Mouse (Mus musculus) bone marrow macrophage, adult 2 months (primary cell): ENCODE results near the gene Fam207a. TPM values are rescaled to one million over a fixed set of nuclear protein-coding genes. Genes with fewer than 3 reads are reported as not detected.

ENCODE experiments used
- H3K27ac ChIP-seq: 2 replicates; pipeline ENCODE4 v1.5.1; 2012; ENCODE audit warnings: low read depth, low read length; ENCODE audit not compliant: insufficient read depth
- H3K4me1 ChIP-seq: 2 replicates; pipeline ENCODE4 v1.6.1; 2012; ENCODE audit warnings: low read length; ENCODE audit not compliant: control insufficient read depth, insufficient read depth
- H3K4me3 ChIP-seq: 2 replicates; pipeline ENCODE4 v1.5.1; 2012; ENCODE audit warnings: mild to moderate bottlenecking, low read length, moderate library complexity; ENCODE audit not compliant: insufficient read depth
- CTCF ChIP-seq: IDR thresholded peaks from 2 replicates; pipeline ENCODE4 v1.5.1; 2012; ENCODE audit warnings: low read depth, mild to moderate bottlenecking, low read length, moderate library complexity
- POLR2A ChIP-seq: IDR thresholded peaks from 2 replicates; pipeline ENCODE4 v1.6.1; 2012; ENCODE audit warnings: mild to moderate bottlenecking, low read depth, low read length, borderline replicate concordance
- polyA plus RNA-seq: library from polyadenylated mRNA; stranded (reverse); fragments of >200 nt; gene quantifications from 2 replicates; pipeline ENCODE4 v1.2.4, GENCODE M21; 2012; ENCODE audit not compliant: missing spikeins, insufficient read depth, insufficient read length

The Fam207a gene
- polyA plus RNA-seq, 1 experiment = 22.8 TPM

DNA sequence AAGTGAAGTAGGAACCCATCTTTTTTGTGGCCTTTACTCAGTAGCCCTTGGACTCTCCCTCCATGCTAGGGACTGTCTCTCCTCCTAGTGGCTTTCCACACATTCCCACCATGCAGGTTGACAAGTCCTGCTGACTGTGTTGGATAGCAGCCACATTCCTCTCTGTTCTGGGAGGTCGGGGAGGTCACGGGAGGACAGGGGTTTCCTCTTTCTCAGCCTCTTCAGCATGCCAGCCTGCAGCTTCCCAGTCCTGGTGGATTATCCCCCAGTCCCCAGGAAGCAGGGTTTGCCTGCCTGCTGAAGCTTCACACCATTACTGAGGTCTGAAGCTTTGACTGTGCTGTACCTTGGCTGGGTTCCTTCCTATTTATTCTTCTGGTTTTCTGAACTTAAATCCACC is 67.8 kb downstream of the Fam207a start:
- Histone ChIP-seq H3K4me3 (no peak overlapping the region), H3K4me1 (peaks cover 8% of the 10 kb centered on the region; the same call in 1 of the 2 replicates), H3K27ac (no peak overlapping the region)
- no peak for TF ChIP-seq POLR2A
- no peak for TF ChIP-seq CTCF

DNA sequence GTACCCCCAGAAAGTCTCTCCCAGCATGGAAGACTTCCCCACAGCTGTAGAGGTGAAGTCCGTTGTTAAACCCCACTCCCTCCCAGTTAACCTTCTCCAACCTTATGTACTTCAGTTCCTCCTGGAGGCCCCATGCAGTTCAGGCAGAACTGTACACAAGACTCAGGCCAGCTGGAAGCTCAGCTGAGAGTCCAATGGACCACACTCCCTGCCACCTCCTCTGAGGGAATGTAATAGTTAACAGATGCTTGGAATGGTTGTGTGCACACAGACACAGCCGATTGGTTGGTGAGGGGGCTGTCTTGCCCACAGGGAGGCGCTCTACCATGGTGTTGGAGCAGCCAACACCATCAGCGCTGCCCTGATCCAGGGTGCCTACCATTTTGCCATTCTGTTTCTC is 73.3 kb downstream of the Fam207a start:
- 0 out of 2 replicates have a peak, but pooled peaks cover 3% of the 10 kb centered on the region for H3K4me1 ChIP-seq
- no peak overlapping the region for H3K27ac ChIP-seq
- no peak overlapping the region for H3K4me3 ChIP-seq
- no peak for TF ChIP-seq POLR2A
- no peak for TF ChIP-seq CTCF

DNA sequence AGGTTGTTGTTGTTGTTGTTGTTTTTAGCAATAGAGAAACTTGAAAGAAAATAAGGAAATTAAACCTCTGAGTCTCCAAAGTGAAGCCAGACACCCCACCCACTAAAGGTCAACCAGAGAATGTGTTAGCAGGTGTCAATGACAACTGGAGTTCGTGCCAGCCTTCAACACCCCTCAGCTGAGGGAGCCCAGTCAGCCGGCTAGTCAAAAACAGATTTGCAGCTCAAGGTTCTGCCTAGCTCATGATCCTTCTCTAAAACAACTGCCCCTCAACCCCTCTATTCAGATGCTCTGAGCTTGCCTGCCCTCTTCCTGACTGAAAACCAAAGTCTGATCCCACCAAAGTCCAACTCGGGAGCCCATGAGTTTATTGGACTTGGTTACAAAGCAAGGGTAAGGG is 73.8 kb downstream of the Fam207a start:
- Histone ChIP-seq H3K4me1 (0 out of 2 replicates have a peak, but pooled peaks cover 3% of the 10 kb centered on the region), H3K4me3 (no peak overlapping the region), H3K27ac (no peak overlapping the region)
- TF ChIP-seq POLR2A = no peak
- TF ChIP-seq CTCF = no peak

DNA sequence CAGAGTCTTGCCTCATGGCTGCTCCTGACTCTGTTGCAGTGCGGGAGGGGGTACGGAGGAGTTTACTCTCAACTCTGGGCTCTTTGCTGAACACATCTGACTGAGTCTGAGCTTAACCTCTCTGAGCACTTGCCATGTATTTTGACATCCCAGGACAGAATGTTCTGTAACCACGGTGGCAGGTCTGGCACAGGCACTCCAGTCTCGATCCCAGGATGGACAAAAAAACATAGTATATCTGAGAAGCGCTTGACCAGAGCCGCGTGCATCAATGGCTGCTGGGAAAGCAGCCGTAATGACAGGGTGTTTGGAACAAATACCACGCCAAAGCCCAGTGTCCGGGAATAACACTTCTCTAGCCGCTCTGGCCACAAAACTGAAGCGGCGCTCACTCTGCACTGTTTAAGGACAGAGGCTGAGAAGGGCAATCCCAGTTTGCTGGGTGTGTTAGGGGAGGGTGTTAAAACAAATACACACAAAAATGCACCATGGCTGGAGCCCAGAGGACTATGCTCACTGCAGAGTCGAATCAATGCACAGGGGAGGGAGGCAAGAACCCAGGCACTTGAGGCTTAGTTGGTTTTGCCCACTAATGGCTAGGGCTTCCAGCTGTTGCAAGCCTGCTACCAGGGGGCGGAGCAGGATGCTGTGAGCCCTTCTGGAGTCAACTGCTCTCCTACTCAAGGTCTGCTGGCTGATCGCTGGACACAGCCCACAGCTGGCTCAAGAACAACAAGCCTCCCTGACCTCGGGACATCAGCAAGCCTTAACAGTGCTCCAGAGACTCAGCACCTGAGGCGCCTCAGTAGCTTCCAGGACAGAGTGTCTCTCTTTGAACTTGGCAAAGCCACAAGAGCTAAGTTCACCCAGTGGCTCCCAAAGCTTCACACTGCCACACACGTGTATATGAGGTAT is 74.5 kb downstream of the Fam207a start:
- TF ChIP-seq POLR2A (no peak), CTCF (no peak)

DNA sequence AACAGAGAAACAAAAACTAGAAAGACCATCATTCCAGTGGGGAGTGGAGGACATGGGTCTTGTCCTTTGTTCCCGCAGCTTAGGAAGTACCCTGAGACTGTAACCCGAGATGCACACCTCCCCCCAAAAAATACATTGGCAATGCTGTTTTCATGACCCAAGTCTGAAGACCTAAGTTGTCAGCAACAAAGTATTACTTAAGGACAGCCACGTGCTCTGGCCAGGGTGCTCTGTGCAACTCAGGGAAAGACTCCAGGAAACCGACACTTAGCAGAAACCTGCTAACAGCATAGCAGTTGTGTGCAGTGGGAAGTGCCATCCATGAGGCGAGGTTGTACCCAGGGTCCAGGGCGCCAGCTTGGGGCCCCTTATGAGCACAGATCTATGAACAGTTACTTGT is 75.3 kb downstream of the Fam207a start:
- TF ChIP-seq CTCF (no peak), POLR2A (no peak)
- H3K4me3 ChIP-seq = no peak overlapping the region
- no peak overlapping the region for H3K27ac ChIP-seq
- 0 out of 2 replicates have a peak, but pooled peaks cover 3% of the 10 kb centered on the region for H3K4me1 ChIP-seq

More for the DNA sequence above, 74.5 kb downstream of the Fam207a start:
- Histone ChIP-seq H3K4me3 (no peak overlapping the region), H3K27ac (no peak overlapping the region), H3K4me1 (0 out of 2 replicates have a peak, but pooled peaks cover 3% of the 10 kb centered on the region)

DNA sequence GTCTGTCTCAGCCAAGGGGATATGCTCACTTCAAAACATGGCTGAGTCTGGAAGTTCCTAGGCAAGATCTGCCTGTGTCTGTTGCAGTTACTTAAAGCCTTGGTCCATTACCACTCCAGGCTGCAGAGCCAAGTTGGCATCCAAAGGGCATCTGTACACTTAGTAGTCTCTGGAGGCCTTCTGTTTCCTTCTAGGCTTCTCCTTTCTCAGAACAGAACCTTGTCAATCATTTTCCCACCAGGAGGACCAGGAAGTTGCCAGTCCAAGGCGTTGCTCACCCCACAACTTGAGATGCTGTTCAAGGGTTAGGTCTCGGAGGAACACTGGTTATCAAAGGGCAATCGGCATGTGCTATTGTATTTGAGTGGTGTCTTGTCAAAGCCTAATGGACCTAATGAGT is 76.6 kb downstream of the Fam207a start:
- Histone ChIP-seq H3K4me3 (no peak overlapping the region), H3K27ac (no peak overlapping the region), H3K4me1 (peaks cover 11% of the 10 kb centered on the region; the same call in 1 of the 2 replicates)
- TF ChIP-seq POLR2A (no peak), CTCF (no peak)

DNA sequence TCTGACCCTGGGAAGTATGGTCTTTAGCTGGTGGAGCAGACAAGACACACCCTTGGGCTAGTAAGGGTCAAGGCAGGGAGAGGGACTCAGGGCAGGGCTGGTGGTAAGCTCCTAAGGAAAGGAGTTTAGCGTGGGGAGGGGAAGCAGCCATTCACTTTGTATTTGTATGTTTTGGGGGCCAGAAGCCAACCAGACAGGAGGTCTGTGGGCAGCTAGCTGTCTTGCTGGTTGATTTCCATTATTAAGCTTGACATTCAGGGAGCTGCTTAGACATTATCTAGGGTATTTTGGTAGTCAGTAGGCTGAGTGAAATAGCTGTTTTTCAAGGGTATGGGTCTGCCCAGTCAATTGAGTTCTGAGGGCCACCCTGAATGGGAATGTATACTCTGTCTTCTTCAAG is 77.6 kb downstream of the Fam207a start:
- H3K27ac ChIP-seq = no peak overlapping the region
- H3K4me3 ChIP-seq = no peak overlapping the region
- TF ChIP-seq CTCF = no peak
- TF ChIP-seq POLR2A = no peak
- peaks cover 12% of the 10 kb centered on the region; the same call in 1 of the 2 replicates for H3K4me1 ChIP-seq

Other genes starting within 250 kb of the Fam207a start
- gene Adarb1, start 97.5 kb downstream of the Fam207a start, polyA plus RNA-seq = 0.77 and 0.84 TPM in 2 replicates
- 386 and 401 TPM in 2 replicates for gene Itgb2, start 14.5 kb upstream of the Fam207a start, polyA plus RNA-seq
- gene Pttg1ip, start 65.9 kb upstream of the Fam207a start, polyA plus RNA-seq = 98.5 and 102 TPM in 2 replicates
- gene Sumo3, start 90.3 kb upstream of the Fam207a start, polyA plus RNA-seq = 165 and 203 TPM in 2 replicates
- gene Gm49325, start 90.4 kb upstream of the Fam207a start, polyA plus RNA-seq = 40.9 and 41.8 TPM in 2 replicates
- 57.9 and 61.2 TPM in 2 replicates for gene Ube2g2, start 106.5 kb upstream of the Fam207a start, polyA plus RNA-seq
- not detected in 2 replicates for gene Tspear, start 170.8 kb upstream of the Fam207a start, polyA plus RNA-seq
- not detected in 2 replicates for gene Gm19402, start 175.0 kb upstream of the Fam207a start, polyA plus RNA-seq
- not detected in 2 replicates for gene Gm9508, start 181.4 kb upstream of the Fam207a start, polyA plus RNA-seq
- not detected in 2 replicates for gene Gm10272, start 190.8 kb upstream of the Fam207a start, polyA plus RNA-seq
- not detected in 2 replicates for gene Gm10024, start 195.7 kb upstream of the Fam207a start, polyA plus RNA-seq
- gene Gm10142, start 200.0 kb upstream of the Fam207a start, polyA plus RNA-seq = not detected in 2 replicates
- not detected in 2 replicates for gene Krtap12-1, start 204.8 kb upstream of the Fam207a start, polyA plus RNA-seq
- gene Gm10100, start 210.7 kb upstream of the Fam207a start, polyA plus RNA-seq = not detected in 2 replicates
- not detected in 2 replicates for gene Gm18596, start 226.9 kb upstream of the Fam207a start, polyA plus RNA-seq
- gene Gm9736, start 235.6 kb upstream of the Fam207a start, polyA plus RNA-seq = not detected in 2 replicates
- gene Gm3233, start 243.9 kb upstream of the Fam207a start, polyA plus RNA-seq = not detected in 2 replicates